Mouse (Mus musculus) cerebellum, adult 8-10 months (tissue): ENCODE measurements around the gene Grm1.

Experiments used
- DNase-seq: peaks from one replicate; pipeline ENCODE4 v3.0.0; 2022

Gene Grm1

DNA sequence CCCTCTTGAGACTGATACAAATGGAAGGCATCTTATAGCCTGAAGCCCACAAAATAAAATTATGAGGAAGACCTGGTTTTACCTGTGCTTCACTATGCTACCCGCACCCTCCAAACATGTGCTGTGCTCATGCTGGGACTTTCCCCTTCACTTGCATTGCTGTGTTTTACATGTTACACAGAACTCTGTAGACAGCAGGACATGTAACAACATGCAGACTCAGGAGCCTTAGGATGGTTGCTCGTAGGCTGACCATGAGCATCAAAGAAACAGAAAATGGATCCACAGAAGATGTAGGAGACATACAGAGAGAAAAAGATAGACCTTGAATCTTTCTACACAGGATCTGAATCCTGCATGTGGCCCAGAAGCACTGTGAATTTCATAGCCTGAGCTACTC lies 371.8 kb downstream of the Grm1 start:
- DNase-seq: peak; percentile 30

DNA sequence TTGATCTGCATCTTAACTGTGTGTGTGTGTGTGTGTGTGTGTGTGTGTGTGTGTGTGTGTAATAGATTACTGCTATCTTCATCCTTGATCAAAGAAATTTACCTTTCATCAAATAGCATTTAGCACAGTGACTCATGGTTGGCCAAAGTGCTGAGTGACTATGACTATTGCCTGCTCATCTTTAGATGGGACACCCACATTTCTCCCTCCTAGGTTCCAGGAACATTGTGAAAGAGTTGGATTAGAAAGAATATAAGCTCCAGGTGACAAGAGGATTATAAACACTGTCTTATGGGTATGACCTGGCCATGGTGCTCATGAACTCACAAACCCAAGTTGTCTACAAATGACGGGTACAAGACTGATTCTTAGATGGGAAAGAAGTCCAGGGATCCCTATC lies 374.1 kb downstream of the Grm1 start:
- no peak for DNase-seq

DNA sequence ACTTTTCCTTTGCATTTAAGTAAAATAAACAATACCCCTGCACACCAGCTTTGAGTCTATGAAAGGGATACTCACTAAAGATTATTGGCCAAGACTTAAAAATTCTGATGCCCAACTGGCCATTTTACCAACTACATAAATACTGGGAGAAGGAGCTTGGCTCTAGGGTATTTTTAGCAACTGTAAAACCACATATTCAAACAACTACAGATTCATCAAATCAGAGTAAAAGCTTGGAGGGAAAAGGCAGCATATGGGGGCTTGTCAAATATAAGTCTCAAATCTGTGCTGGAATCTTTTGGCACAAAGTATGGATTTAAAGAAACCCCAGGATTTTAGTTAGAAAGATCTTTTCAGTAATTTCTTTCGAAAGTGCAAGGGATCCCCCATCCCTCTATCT lies 380.8 kb downstream of the Grm1 start:
- DNase-seq: no peak

DNA sequence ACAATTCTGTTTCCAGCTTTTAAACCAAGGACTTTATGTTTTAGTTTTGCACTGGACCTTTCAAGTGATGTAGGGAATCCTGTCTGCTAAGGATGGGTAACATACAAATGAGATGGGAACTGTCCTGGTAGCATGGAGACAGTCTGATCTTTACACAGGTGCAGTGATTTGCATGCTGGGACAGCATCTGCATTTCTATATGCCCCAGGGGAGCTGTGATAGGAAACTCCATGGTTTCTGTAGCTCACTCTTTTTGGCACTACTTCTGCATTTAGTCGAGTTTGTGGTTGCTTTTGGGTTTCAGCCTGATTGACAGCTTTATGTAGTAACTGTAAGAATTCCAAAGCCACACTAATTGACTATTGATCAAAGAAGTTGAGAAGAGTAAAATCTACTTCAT lies 381.3 kb downstream of the Grm1 start:
- no peak for DNase-seq

DNA sequence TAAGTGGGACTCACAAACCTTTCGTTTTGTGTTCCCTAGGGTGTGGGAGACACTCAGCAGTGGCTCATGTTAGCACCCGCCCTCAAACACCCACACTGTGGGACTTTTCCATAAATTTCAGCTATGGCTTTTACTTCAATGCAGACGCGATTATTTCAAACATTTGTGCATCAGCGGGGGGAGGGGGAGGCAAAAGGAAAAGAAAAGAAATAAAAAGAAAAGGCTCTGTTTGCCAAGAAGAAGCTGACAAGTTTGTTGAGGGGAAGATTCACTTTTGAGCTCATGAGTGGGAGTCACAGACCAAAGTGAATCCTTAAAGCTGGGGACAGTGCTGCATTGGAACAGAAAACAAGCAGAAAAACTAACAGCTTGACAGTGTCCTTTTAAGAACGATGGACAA lies 384.7 kb downstream of the Grm1 start:
- DNase-seq: no peak

DNA sequence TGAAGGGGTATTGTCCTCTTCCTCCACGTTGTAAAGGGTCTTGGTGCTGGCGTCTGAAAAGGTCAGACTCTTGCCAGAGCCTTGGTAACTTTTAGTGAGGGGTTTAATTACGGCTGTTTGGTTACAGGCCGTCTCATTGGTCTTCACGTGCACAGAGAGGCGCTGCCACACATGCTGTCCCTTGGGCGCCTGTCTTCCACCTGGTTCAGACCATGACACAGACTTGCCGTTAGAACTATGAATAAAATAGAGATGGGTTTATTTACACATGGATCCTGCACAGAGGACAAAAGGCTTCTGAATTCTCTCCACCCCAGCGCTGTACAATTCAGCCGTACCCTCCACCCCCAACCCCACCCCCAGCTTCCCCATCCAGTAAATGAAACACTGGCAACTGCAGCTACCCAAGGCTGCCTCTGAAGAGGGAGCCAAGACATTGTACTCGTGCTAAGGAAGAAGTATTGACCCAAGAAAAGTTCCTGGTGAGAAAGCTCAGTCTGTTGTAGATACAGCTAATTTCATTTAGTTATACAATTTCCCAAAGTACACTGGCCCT lies 392.4 kb downstream of the Grm1 start:
- DNase-seq: no peak

DNA sequence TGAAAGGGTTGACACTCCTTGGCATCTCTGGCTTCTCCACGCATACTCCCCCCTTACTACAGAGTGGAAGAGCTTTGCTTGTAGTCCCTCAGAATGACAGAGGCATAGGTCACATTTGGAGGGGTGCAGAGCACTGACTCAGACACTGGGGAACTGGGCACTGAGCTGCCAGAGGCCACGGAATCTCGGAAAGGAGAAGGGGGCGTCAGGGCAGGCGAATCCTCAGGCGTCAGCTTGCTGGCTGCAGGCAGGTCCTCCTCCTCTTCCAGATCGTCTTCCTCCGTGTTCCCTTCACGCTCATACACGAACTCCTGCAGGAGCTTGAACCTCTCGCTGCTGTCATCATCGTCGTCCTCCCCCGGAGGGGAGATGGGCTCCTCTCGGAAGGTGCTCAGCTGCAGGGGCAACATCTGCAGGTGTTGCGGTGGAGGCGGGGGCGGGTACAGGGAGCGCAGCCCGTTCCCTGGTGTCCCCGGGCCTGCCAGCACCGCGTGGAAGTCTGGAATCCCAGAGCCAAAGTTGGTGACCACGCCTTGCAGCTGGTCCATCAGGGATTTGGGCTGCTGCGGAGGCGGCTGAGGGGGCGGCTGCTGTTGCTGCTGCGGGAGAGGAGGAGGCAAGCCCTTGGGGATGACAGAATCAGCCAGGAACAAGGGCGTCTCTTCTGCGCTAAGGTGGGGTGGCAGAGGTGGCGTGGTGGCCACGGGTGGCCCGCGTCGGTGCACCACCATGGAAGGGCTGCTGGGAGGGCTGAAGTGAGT lies 393.1 kb downstream of the Grm1 start:
- DNase-seq: no peak

DNA sequence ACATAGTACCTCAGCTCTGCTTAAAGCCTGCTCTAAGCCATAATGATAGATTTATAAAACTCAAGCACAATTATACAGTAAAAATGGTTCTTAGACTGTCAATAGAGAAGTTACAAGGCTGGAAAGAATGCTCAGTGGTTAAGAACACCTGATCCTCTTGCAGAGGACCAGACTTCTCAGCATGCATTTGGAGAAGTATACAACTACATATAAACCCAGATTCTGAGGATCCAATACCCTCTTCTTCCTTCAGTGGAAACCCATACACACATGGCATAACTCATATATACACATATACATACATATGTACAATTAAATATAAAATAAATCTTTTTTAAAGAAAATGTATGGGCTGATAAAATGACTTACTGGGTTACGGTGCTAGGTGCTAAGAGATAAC lies 401.1 kb downstream of the Grm1 start, which contains the start of gene Gm10944:
TSS of gene Gm10944 (plus strand) at position 301 of the 400 bp plus-strand sequence.
- no peak for DNase-seq

DNA sequence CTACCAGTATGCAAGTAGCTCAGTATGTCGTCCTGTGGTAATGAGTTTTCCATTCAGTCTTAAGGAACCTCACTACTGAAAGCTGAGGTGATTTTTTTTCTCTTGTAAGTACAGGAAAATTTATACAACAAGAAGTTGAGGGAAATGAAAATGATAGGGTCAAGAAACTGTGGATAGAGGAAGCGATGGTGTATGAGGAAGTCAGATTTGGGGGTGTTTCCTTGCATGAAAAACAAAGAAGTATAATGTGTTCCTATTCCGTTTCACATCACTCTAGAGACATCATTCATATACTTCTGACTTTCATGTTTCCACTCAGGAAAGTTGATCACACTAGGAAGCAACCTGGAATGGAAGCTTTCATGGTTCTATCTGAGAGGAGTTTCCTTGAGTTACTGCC lies 422.2 kb downstream of the Grm1 start:
- DNase-seq: no peak

DNA sequence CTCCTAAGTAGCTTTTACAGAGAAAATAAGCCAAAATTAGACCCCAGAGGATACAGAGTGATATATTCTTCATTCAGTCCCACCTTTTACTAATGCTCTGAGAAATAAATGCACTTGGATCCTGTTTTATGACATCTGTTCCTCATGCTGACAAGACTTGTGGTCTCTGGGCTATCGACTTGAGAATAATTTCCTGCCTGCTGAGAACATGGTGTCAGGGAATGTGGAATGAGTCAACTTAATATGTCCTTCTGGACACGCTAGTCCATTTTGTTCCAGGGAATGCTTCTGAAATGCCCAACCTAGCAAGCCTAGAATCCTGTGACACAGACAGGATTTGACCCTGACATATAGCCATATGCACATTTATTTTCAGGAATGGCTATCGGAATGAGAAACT lies 423.0 kb downstream of the Grm1 start:
- DNase-seq: peak; percentile 43

DNA sequence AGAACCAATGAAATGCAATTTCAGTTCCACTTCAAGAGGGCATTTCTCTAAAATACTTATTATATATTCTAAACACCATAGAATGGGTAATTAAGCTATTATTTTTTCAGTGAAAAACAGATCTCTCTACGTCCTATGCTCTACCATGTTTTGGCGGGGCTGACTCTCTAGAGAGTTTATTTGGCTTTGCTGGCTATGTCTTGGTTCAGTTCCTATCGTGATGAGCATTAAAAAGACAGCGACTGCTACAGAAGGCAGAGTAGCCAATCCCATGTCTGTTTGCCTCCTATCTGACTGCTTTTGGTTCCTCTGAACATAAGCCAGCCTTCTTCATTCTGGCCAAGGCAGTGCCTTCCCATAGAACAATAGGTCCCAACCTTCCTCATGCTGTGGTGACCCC lies 425.5 kb downstream of the Grm1 start:
- DNase-seq: no peak

DNA sequence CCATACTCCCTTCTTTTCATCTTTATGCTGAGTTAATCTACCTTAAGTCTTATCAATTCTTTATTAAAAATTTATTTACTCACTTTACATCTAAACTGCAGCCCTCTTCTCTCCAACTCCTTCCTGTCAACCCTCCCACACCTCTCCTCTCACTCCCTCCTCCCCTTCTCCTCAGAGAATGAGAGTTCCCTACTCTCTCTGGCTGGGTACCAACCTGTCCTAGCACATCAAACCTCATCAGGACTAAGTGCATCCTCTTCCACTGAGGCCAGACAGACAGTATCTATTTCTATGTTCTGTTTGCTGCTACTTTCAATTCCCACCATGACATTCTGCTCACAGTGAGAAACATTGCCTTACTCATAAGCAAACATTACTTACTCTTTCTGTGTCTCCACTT lies 426.2 kb downstream of the Grm1 start:
- no peak for DNase-seq
